Mouse (Mus musculus) embryonic fibroblast, embryonic 13.5 days (primary cell): ENCODE data around the gene Coq4. TPM values are rescaled to one million over a fixed set of nuclear protein-coding genes. Genes with fewer than 3 reads are reported as not detected.

Source experiments
- H3K27ac ChIP-seq: 2 replicates; pipeline ENCODE4 v1.5.1; 2012; ENCODE audit warnings: low read length, control low read depth, inconsistent platforms; ENCODE audit not compliant: insufficient read depth
- H3K4me1 ChIP-seq: 2 replicates; pipeline ENCODE4 v1.6.1; 2011; ENCODE audit warnings: low read length; ENCODE audit not compliant: control insufficient read depth, insufficient read depth
- H3K4me3 ChIP-seq: 2 replicates; pipeline ENCODE4 v1.5.1; 2011; ENCODE audit warnings: mild to moderate bottlenecking, control low read depth, low read length; ENCODE audit not compliant: insufficient read depth
- CTCF ChIP-seq: IDR thresholded peaks from 2 replicates; pipeline ENCODE4 v1.5.1; 2011; ENCODE audit warnings: mild to moderate bottlenecking, control low read depth, low read length, moderate library complexity, borderline replicate concordance; ENCODE audit not compliant: insufficient read depth
- POLR2A ChIP-seq: IDR thresholded peaks from 2 replicates; pipeline ENCODE4 v1.6.1; 2011; ENCODE audit warnings: low read depth, mild to moderate bottlenecking, control low read depth, low read length, moderate library complexity
- polyA plus RNA-seq: library from polyadenylated mRNA; stranded (reverse); fragments of >200 nt; gene quantifications from 2 replicates; pipeline ENCODE4 v1.2.4, GENCODE M21; 2011; ENCODE audit warnings: low read depth; ENCODE audit not compliant: missing spikeins, insufficient read length

Gene Coq4
- polyA plus RNA-seq, 1 experiment, result 12.6 TPM

GRCm38 (mm10) chr2:29826318-29826925 is 39.1 kb downstream of the Coq4 start:
- H3K27ac ChIP-seq, result peak overlapping the region; percentile 98
- TF ChIP-seq CTCF, result no peak

GRCm38 (mm10) chr2:29826926-29827708 is 39.8 kb downstream of the Coq4 start:
- Histone ChIP-seq H3K27ac (peak overlapping the region; percentile 98), H3K4me3 (peak overlapping the region; percentile 88), H3K4me1 (peaks cover 4% of the 10 kb centered on the region; the same call in 1 of the 2 replicates)
- TF ChIP-seq CTCF, result no peak
- TF ChIP-seq POLR2A, result peak; percentile 91

More at GRCm38 (mm10) chr2:29826318-29826925, 39.1 kb downstream of the Coq4 start:
- peaks cover 4% of the 10 kb centered on the region; the same call in 1 of the 2 replicates for H3K4me1 ChIP-seq
- peak overlapping the region; percentile 86 for H3K4me3 ChIP-seq

- H3K27ac ChIP-seq, result no peak overlapping the region
- TF ChIP-seq CTCF, result no peak
- peaks cover 4% of the 10 kb centered on the region; the same call in 1 of the 2 replicates for H3K4me1 ChIP-seq
- peak overlapping the region; percentile 88 for H3K4me3 ChIP-seq
These were observed 40.4 kb downstream of the Coq4 start for GRCm38 (mm10) chr2:29827709-29828024.

- H3K4me1 ChIP-seq, result peaks cover 4% of the 10 kb centered on the region; the same call in 1 of the 2 replicates
- H3K27ac ChIP-seq, result no peak overlapping the region
- TF ChIP-seq CTCF (no peak), POLR2A (no peak)
- no peak overlapping the region for H3K4me3 ChIP-seq
These were observed 43.8 kb downstream of the Coq4 start for GRCm38 (mm10) chr2:29831106-29831505.

- Histone ChIP-seq H3K27ac (no peak overlapping the region), H3K4me3 (no peak overlapping the region), H3K4me1 (no peaks in the 10 kb centered on the region)
- no peak for TF ChIP-seq CTCF
- TF ChIP-seq POLR2A, result no peak
These were observed 46.5 kb downstream of the Coq4 start for GRCm38 (mm10) chr2:29833796-29834195.

- H3K27ac ChIP-seq, result no peak overlapping the region
- no peak overlapping the region for H3K4me3 ChIP-seq
- H3K4me1 ChIP-seq, result no peaks in the 10 kb centered on the region
- TF ChIP-seq CTCF, result no peak
- TF ChIP-seq POLR2A, result no peak
These were observed 48.2 kb downstream of the Coq4 start for GRCm38 (mm10) chr2:29835391-29835899.

- Histone ChIP-seq H3K27ac (no peak overlapping the region), H3K4me1 (no peaks in the 10 kb centered on the region), H3K4me3 (no peak overlapping the region)
- no peak for TF ChIP-seq POLR2A
- TF ChIP-seq CTCF, result no peak
These were observed 52.2 kb downstream of the Coq4 start for GRCm38 (mm10) chr2:29839460-29839859.

- Histone ChIP-seq H3K27ac (no peak overlapping the region), H3K4me1 (no peaks in the 10 kb centered on the region), H3K4me3 (no peak overlapping the region)
- TF ChIP-seq POLR2A, result no peak
- no peak for TF ChIP-seq CTCF
These were observed 56.2 kb downstream of the Coq4 start for GRCm38 (mm10) chr2:29843231-29844105.

- Histone ChIP-seq H3K4me3 (no peak overlapping the region), H3K27ac (no peak overlapping the region)
- no peak for TF ChIP-seq CTCF
- TF ChIP-seq POLR2A, result no peak
These were observed 56.8 kb downstream of the Coq4 start for GRCm38 (mm10) chr2:29844115-29844514.

More at GRCm38 (mm10) chr2:29844115-29844514, 56.8 kb downstream of the Coq4 start:
- H3K4me1 ChIP-seq, result no peaks in the 10 kb centered on the region
